Mouse (Mus musculus) neural tube, embryonic 14.5 days (tissue): Measurements from ENCODE around the gene Esyt2. TPM values are rescaled to one million over a fixed set of nuclear protein-coding genes. Genes with fewer than 3 reads are reported as not detected.

Experiments
- ATAC-seq: fragments of 200-750 bp; cut with Nextera tagmentation; 2 replicates; pipeline ENCODE4 v1.8.0; 2017; ENCODE audit warnings: low read depth, mild to moderate bottlenecking, moderate TSS enrichment, moderate library complexity
- H3K27ac ChIP-seq: fragments of 300-500 bp; sonication (generic); 2 replicates; pipeline ENCODE4 v1.5.1; 2014; ENCODE audit warnings: low read depth, mild to moderate bottlenecking, control low read depth, low read length, moderate library complexity, mixed read lengths
- H3K27me3 ChIP-seq: fragments of 300-500 bp; sonication (generic); 2 replicates; pipeline ENCODE4 v1.6.1; 2014; ENCODE audit warnings: low read length; ENCODE audit not compliant: control insufficient read depth, insufficient read depth
- H3K36me3 ChIP-seq: fragments of 300-500 bp; sonication (generic); 2 replicates; pipeline ENCODE4 v1.6.1; 2014; ENCODE audit warnings: low read length, mixed read lengths; ENCODE audit not compliant: control insufficient read depth, insufficient read depth
- H3K4me1 ChIP-seq: fragments of 300-500 bp; sonication (generic); 2 replicates; pipeline ENCODE4 v1.6.1; 2014; ENCODE audit warnings: low read length; ENCODE audit not compliant: control insufficient read depth, insufficient read depth
- H3K4me2 ChIP-seq: fragments of 300-500 bp; sonication (generic); 2 replicates; pipeline ENCODE4 v1.6.1; 2014; ENCODE audit warnings: mild to moderate bottlenecking, low read depth, low read length, control low read depth
- H3K4me3 ChIP-seq: fragments of 300-500 bp; sonication (generic); 2 replicates; pipeline ENCODE4 v1.5.1; 2014; ENCODE audit warnings: low read depth, low read length, control low read depth, mixed read lengths
- H3K9ac ChIP-seq: fragments of 300-500 bp; sonication (generic); replicated peaks from 2 replicates; pipeline ENCODE4 v1.6.1; 2014; ENCODE audit warnings: low read depth, mild to moderate bottlenecking, control low read depth, low read length, mixed read lengths
- H3K9me3 ChIP-seq: fragments of 300-500 bp; sonication (generic); 2 replicates; pipeline ENCODE4 v1.6.1; 2016; ENCODE audit warnings: low read length; ENCODE audit not compliant: control insufficient read depth
- WGBS: fragments of 180-500 bp; shearing (Covaris S2); extraction: QIAGEN DNeasy Blood & Tissue Kit; methylation state at CpG from one replicate; pipeline ENCODE4 v1.1.7; 2014; 5-methylcytosine and 5-hydroxymethylcytosine counted together
- polyA plus RNA-seq: library from polyadenylated mRNA; unstranded; fragments of >200 nt; fragmentation: Nextera tagmentation; extraction: Ambion mirVana; gene quantifications from 2 replicates; pipeline ENCODE4 v1.2.1, GENCODE M21; 2014

Gene Esyt2
- polyA plus RNA-seq, 1 experiment from 2014 or later = 17.8 TPM

- Histone ChIP-seq H3K4me2 (no peak overlapping the region), H3K9me3 (no peaks in the 10 kb centered on the region), H3K9ac (no peak overlapping the region), H3K4me1 (no peaks in the 10 kb centered on the region), H3K27me3 (no peaks in the 10 kb centered on the region), H3K27ac (no peak overlapping the region), H3K4me3 (no peak overlapping the region), H3K36me3 (peaks cover 5% of the 10 kb centered on the region)
- ATAC-seq = no peak
- 94% methylated on average over 3 of the region's 3 CpGs for WGBS
Observed at GRCm38 (mm10) chr12:116354694-116355093, 73.7 kb downstream of the Esyt2 start.

- no peak for ATAC-seq
- no peak overlapping the region for H3K4me2 ChIP-seq
- H3K27me3 ChIP-seq = no peaks in the 10 kb centered on the region
- no peak overlapping the region for H3K4me3 ChIP-seq
- no peaks in the 10 kb centered on the region for H3K4me1 ChIP-seq
- H3K36me3 ChIP-seq = peaks cover 15% of the 10 kb centered on the region
- H3K9me3 ChIP-seq = no peaks in the 10 kb centered on the region
- no peak overlapping the region for H3K27ac ChIP-seq
- H3K9ac ChIP-seq = no peak overlapping the region
Observed at GRCm38 (mm10) chr12:116362091-116362490, 81.1 kb downstream of the Esyt2 start.

- no peak overlapping the region for H3K27ac ChIP-seq
- peaks cover 39% of the 10 kb centered on the region for H3K36me3 ChIP-seq
- no peaks in the 10 kb centered on the region for H3K27me3 ChIP-seq
- H3K4me1 ChIP-seq = no peaks in the 10 kb centered on the region
- 85% methylated on average over 3 of the region's 3 CpGs for WGBS
- ATAC-seq = no peak
- H3K4me3 ChIP-seq = no peak overlapping the region
- no peak overlapping the region for H3K9ac ChIP-seq
- no peak overlapping the region for H3K4me2 ChIP-seq
- no peaks in the 10 kb centered on the region for H3K9me3 ChIP-seq
Observed at GRCm38 (mm10) chr12:116366900-116367299, 85.9 kb downstream of the Esyt2 start.

- H3K36me3 ChIP-seq = peaks cover 39% of the 10 kb centered on the region
- 97% methylated on average over 2 of the region's 2 CpGs for WGBS
- H3K4me2 ChIP-seq = no peak overlapping the region
- H3K4me1 ChIP-seq = no peaks in the 10 kb centered on the region
- no peak for ATAC-seq
- H3K4me3 ChIP-seq = no peak overlapping the region
- H3K9me3 ChIP-seq = no peaks in the 10 kb centered on the region
- H3K27ac ChIP-seq = no peak overlapping the region
- H3K27me3 ChIP-seq = no peaks in the 10 kb centered on the region
- H3K9ac ChIP-seq = no peak overlapping the region
Observed at GRCm38 (mm10) chr12:116367346-116367745, 86.3 kb downstream of the Esyt2 start.

GRCm38 (mm10) chr12:116368857-116369256, 87.9 kb downstream of the Esyt2 start:
- Histone ChIP-seq H3K9ac (no peak overlapping the region), H3K9me3 (no peaks in the 10 kb centered on the region), H3K36me3 (peaks cover 33% of the 10 kb centered on the region), H3K4me2 (no peak overlapping the region), H3K27ac (no peak overlapping the region), H3K4me3 (no peak overlapping the region), H3K4me1 (no peaks in the 10 kb centered on the region), H3K27me3 (no peaks in the 10 kb centered on the region)
- 92% methylated on average over 2 of the region's 2 CpGs for WGBS
- no peak for ATAC-seq

- Histone ChIP-seq H3K9me3 (no peaks in the 10 kb centered on the region), H3K4me3 (no peak overlapping the region), H3K4me1 (no peaks in the 10 kb centered on the region), H3K36me3 (no peaks in the 10 kb centered on the region), H3K4me2 (no peak overlapping the region), H3K27ac (no peak overlapping the region), H3K27me3 (no peaks in the 10 kb centered on the region), H3K9ac (no peak overlapping the region)
- WGBS = 81% methylated on average over 2 of the region's 2 CpGs
- no peak for ATAC-seq
Observed at GRCm38 (mm10) chr12:116383101-116383500, 102.1 kb downstream of the Esyt2 start.

GRCm38 (mm10) chr12:116383995-116384394, 103.0 kb downstream of the Esyt2 start:
- ATAC-seq = no peak
- no peak overlapping the region for H3K4me3 ChIP-seq
- no peak overlapping the region for H3K9ac ChIP-seq
- no peaks in the 10 kb centered on the region for H3K9me3 ChIP-seq
- no peak overlapping the region for H3K4me2 ChIP-seq
- no peaks in the 10 kb centered on the region for H3K27me3 ChIP-seq
- no peak overlapping the region for H3K27ac ChIP-seq
- H3K4me1 ChIP-seq = no peaks in the 10 kb centered on the region
- no peaks in the 10 kb centered on the region for H3K36me3 ChIP-seq

GRCm38 (mm10) chr12:116386802-116387201, 105.8 kb downstream of the Esyt2 start:
- H3K9ac ChIP-seq = no peak overlapping the region
- no peaks in the 10 kb centered on the region for H3K9me3 ChIP-seq
- H3K4me3 ChIP-seq = no peak overlapping the region
- H3K27ac ChIP-seq = no peak overlapping the region
- WGBS = 83% methylated on average over 1 of the region's 1 CpGs
- ATAC-seq = no peak
- H3K27me3 ChIP-seq = no peaks in the 10 kb centered on the region
- no peaks in the 10 kb centered on the region for H3K36me3 ChIP-seq
- H3K4me1 ChIP-seq = no peaks in the 10 kb centered on the region
- H3K4me2 ChIP-seq = no peak overlapping the region

- Histone ChIP-seq H3K9ac (no peak overlapping the region), H3K4me1 (no peaks in the 10 kb centered on the region), H3K4me3 (no peak overlapping the region), H3K27ac (no peak overlapping the region), H3K36me3 (no peaks in the 10 kb centered on the region), H3K27me3 (no peaks in the 10 kb centered on the region), H3K9me3 (no peaks in the 10 kb centered on the region), H3K4me2 (no peak overlapping the region)
- 53% methylated on average over 1 of the region's 1 CpGs for WGBS
- ATAC-seq = no peak
Observed at GRCm38 (mm10) chr12:116389868-116390267, 108.9 kb downstream of the Esyt2 start.

- Histone ChIP-seq H3K27me3 (no peaks in the 10 kb centered on the region), H3K9me3 (no peaks in the 10 kb centered on the region), H3K4me3 (no peak overlapping the region), H3K36me3 (no peaks in the 10 kb centered on the region), H3K27ac (no peak overlapping the region), H3K4me2 (no peak overlapping the region), H3K9ac (no peak overlapping the region), H3K4me1 (no peaks in the 10 kb centered on the region)
- WGBS = 74% methylated on average over 2 of the region's 2 CpGs
- ATAC-seq = no peak
Observed at GRCm38 (mm10) chr12:116394327-116394726, 113.3 kb downstream of the Esyt2 start.
